In the genomic region with DNA sequence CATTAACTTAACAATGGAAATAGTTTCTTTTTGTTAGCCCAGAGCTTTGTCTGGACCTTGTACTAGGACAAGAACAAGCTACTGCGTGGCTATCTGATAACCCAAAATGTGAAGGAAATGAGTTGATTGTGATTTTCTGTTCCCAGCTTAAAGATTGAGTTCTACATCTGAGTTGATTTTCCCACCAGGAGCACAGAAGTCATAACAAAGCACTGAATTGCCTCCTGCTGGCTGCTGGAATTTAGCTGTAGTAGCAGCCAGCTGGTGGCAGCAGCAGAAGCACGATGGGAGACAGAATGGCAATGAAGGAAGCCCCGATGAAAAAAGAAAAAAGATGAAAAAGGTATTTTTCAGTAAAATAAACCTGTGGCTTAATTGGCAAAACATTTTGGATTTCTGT, we compare ENCODE assay signal across 8 mouse cellular contexts. TPM values are rescaled to one million over a fixed set of nuclear protein-coding genes. Genes with fewer than 3 reads are reported as not detected.
DNase-seq lines count a peak whose midpoint lies in the region; ATAC-seq and TF ChIP-seq lines count a peak whose summit lies in the region.

No protein-coding gene starts in this region.

- no peak overlapping the region for H3K27ac ChIP-seq in midbrain, postnatal 0 days (ENCODE audit: low read depth, low read length)

- no peak overlapping the region for H3K4me3 ChIP-seq in midbrain, postnatal 0 days (ENCODE audit: low read depth, low read length)

- 11% methylated on average over 3 of the region's 3 CpGs for WGBS in midbrain, postnatal 0 days

- H3K9ac ChIP-seq in midbrain, postnatal 0 days (replicated peaks; ENCODE audit: low read length, poor library complexity, severe bottlenecking) = no peak overlapping the region

- no peaks in the 10 kb centered on the region for H3K27me3 ChIP-seq in midbrain, postnatal 0 days (ENCODE audit: insufficient read depth, low read length)

- peak; percentile 25 to 34 for DNase-seq in heart, postnatal 10 days
- no peak for DNase-seq in heart, postnatal 36 days
- peak; percentile 63 for DNase-seq in 3T3-L1 (ENCODE audit: low read depth, low spot score)
- peak; percentile 51 for DNase-seq in Muller cell, postnatal 12 days (ENCODE audit: inconsistent ontology term)
- peak; percentile 9 for DNase-seq in fibroblast of lung, adult 2 months (ENCODE audit: low read depth)
- DNase-seq in midbrain, postnatal 0 days (ENCODE audit: low spot score) = peak; percentile 81
- DNase-seq in testis, postnatal 10 days (ENCODE audit: low spot score) = no peak

- H3K4me2 ChIP-seq in midbrain, postnatal 0 days (ENCODE audit: low read depth, low read length, poor library complexity, severe bottlenecking) = no peak overlapping the region

- peak; percentile 79 for TF ChIP-seq CTCF in midbrain, postnatal 0 days (IDR thresholded peaks at IDR 0.05)

- no peaks in the 10 kb centered on the region for H3K9me3 ChIP-seq in midbrain, postnatal 0 days (ENCODE audit: low read length)

- ATAC-seq in midbrain, postnatal 0 days (ENCODE audit: low FRiP score) = no peak
- ATAC-seq in granulocyte monocyte progenitor cell, adult 5-6 weeks (replicated peaks; ENCODE audit: poor library complexity, severe bottlenecking) = no peak

- intact Hi-C loops in heart, postnatal 10 days (cut with DNase I) = loop anchor here (2.0 kb wide), 1 partner anchor 43 kb away; no protein-coding TSS in a partner anchor
- intact Hi-C loops in heart, postnatal 36 days (cut with DNase I) = no loop called here

- H3K4me1 ChIP-seq in midbrain, postnatal 0 days (ENCODE audit: insufficient read depth, low read length) = no peaks in the 10 kb centered on the region

- no peaks in the 10 kb centered on the region for H3K36me3 ChIP-seq in midbrain, postnatal 0 days (ENCODE audit: insufficient read depth, low read length)

RNA-seq across cellular contexts. Expression of a gene that starts 2.9 kb away (rescaled TPM):
- 10 to 100 TPM; 15.9 to 17.2 TPM for total RNA-seq in heart, postnatal 10 days (2021)
- total RNA-seq in heart, postnatal 36 days (2021) = 10 to 100 TPM; 13.5 to 15.7 TPM
- total RNA-seq in midbrain, postnatal 0 days (2014; rRNA removed) = 16.4 and 24.3 TPM in 2 replicates
- 18.9 and 23.4 TPM in 2 replicates for polyA plus RNA-seq in midbrain, postnatal 0 days (2015; fragmentation: Nextera tagmentation; extraction: Ambion mirVana)
- 24.0 and 28.6 TPM in 2 replicates for total RNA-seq in granulocyte monocyte progenitor cell, adult 5-6 weeks (2014; fragmentation: Nextera tagmentation)
- 16.3 and 16.9 TPM in 2 replicates for total RNA-seq in granulocyte monocyte progenitor cell, adult 5-6 weeks (2017)

RNA-seq across cellular contexts. Expression of a gene that starts 32.7 kb away (rescaled TPM):
- total RNA-seq in heart, postnatal 10 days (2021) = 1 to 10 TPM in 1 of 2 experiments, under 1 TPM in 1; 0.20 to 1.0 TPM
- total RNA-seq in heart, postnatal 36 days (2021) = under 1 TPM; 0.38 to 0.53 TPM
- total RNA-seq in midbrain, postnatal 0 days (2014; rRNA removed) = 0.82 and 2.9 TPM in 2 replicates
- 1.6 and 2.1 TPM in 2 replicates for polyA plus RNA-seq in midbrain, postnatal 0 days (2015; fragmentation: Nextera tagmentation; extraction: Ambion mirVana)
- 3.8 and 6.2 TPM in 2 replicates for total RNA-seq in granulocyte monocyte progenitor cell, adult 5-6 weeks (2014; fragmentation: Nextera tagmentation)
- 1.5 and 4.5 TPM in 2 replicates for total RNA-seq in granulocyte monocyte progenitor cell, adult 5-6 weeks (2017)

Comparison
In these comparisons a context has a peak if more than half of its experiments do, and no peak if none do; other contexts are left out.
1. DNase-seq: peak in heart, postnatal 10 days (2 of 2), 3T3-L1 (single experiment), Muller cell, postnatal 12 days (single experiment), fibroblast of lung, adult 2 months (single experiment) and midbrain, postnatal 0 days (single experiment); none in heart, postnatal 36 days (0 of 2) and testis, postnatal 10 days (single experiment).